Mouse (Mus musculus) monocyte, adult 5-6 weeks (primary cell): Measurements from ENCODE around the gene Slc23a2. TPM values are rescaled to one million over a fixed set of nuclear protein-coding genes. Genes with fewer than 3 reads are reported as not detected.
A peak's percentile ranks its signal among the peaks of the same experiment; 100 is the strongest.

Experiments
- ATAC-seq: fragments of 153-309, 156-312 bp; replicated peaks from 2 replicates; pipeline ENCODE4 v1.8.0; 2017; ENCODE audit warnings: mild to moderate bottlenecking; ENCODE audit not compliant: low TSS enrichment, insufficient number of reproducible peaks, severe bottlenecking, poor library complexity, low FRiP score
- total RNA-seq: library from RNA; stranded (forward); fragments of 200-1000, 200-491, 200-594 nt; gene quantifications from 3 replicates; pipeline ENCODE4 v1.2.3, GENCODE M21; 2017

Slc23a2 gene
- 15.0 to 28.8 TPM (median 17.0 TPM) in 3 replicates for total RNA-seq

- no peak for ATAC-seq
These were observed at the start of gene Slc23a2 for GRCm38 (mm10) chr2:132144971-132145691. Gene Slc23a2 (minus strand): TSS chr2:132145108.

- no peak for ATAC-seq
These were observed 45.8 kb upstream of the Slc23a2 start for GRCm38 (mm10) chr2:132190602-132191161.

GRCm38 (mm10) chr2:132183874-132184273 lies 39.0 kb upstream of the Slc23a2 start:
- no peak for ATAC-seq

- ATAC-seq = peak; percentile 35; the same call in 1 of the 2 replicates
These were observed 35.7 kb upstream of the Slc23a2 start for GRCm38 (mm10) chr2:132180463-132181205.

- ATAC-seq = no peak
These were observed 34.5 kb upstream of the Slc23a2 start for GRCm38 (mm10) chr2:132179371-132179770.

- no peak for ATAC-seq
These were observed 32.5 kb upstream of the Slc23a2 start for GRCm38 (mm10) chr2:132177406-132177805.

GRCm38 (mm10) chr2:132176289-132176848 lies 31.5 kb upstream of the Slc23a2 start:
- ATAC-seq = no peak

- ATAC-seq = no peak
These were observed 29.1 kb upstream of the Slc23a2 start for GRCm38 (mm10) chr2:132174048-132174447.

GRCm38 (mm10) chr2:132171939-132172338 lies 27.0 kb upstream of the Slc23a2 start:
- no peak for ATAC-seq

GRCm38 (mm10) chr2:132169150-132169549 lies 24.2 kb upstream of the Slc23a2 start:
- peak; percentile 75 for ATAC-seq

- no peak for ATAC-seq
These were observed 18.7 kb upstream of the Slc23a2 start for GRCm38 (mm10) chr2:132163626-132164025.

- ATAC-seq = no peak
These were observed 12.6 kb upstream of the Slc23a2 start for GRCm38 (mm10) chr2:132157482-132157881.

GRCm38 (mm10) chr2:132152670-132153069 lies 7.8 kb upstream of the Slc23a2 start:
- ATAC-seq = no peak

- ATAC-seq = no peak
These were observed 6.7 kb upstream of the Slc23a2 start for GRCm38 (mm10) chr2:132151592-132151991.

GRCm38 (mm10) chr2:132150926-132151325 lies 6.0 kb upstream of the Slc23a2 start:
- peak; percentile 62 for ATAC-seq

- no peak for ATAC-seq
These were observed 1.6 kb upstream of the Slc23a2 start for GRCm38 (mm10) chr2:132146502-132146901.

- ATAC-seq = no peak
These were observed 673 bp downstream of the Slc23a2 start for GRCm38 (mm10) chr2:132143943-132144927.

- no peak for ATAC-seq
These were observed 2.3 kb downstream of the Slc23a2 start for GRCm38 (mm10) chr2:132142606-132143005.
